Mouse (Mus musculus) heart, adult 2 months (tissue): ENCODE results near the gene Nr1h5. TPM values are rescaled to one million over a fixed set of nuclear protein-coding genes. Genes with fewer than 3 reads are reported as not detected.

ENCODE experiments used
- DNase-seq, 2 experiments: peaks; one replicate each; pipeline ENCODE4 v3.0.0; 2021
- H3K27ac ChIP-seq: fragments of 200-600 bp; 2 replicates; pipeline ENCODE4 v1.8.1; 2022
- H3K27me3 ChIP-seq: fragments of 200-500 bp; 2 replicates; pipeline ENCODE4 v1.6.1; 2012; ENCODE audit warnings: mild to moderate bottlenecking, low read length, inconsistent platforms, mixed read lengths; ENCODE audit not compliant: control insufficient read depth, insufficient read depth
- H3K36me3 ChIP-seq: fragments of 200-500 bp; 2 replicates; pipeline ENCODE4 v1.6.1; 2012; ENCODE audit warnings: low read length, inconsistent platforms; ENCODE audit not compliant: control insufficient read depth, insufficient read depth
- H3K4me1 ChIP-seq: fragments of 200-500 bp; 2 replicates; pipeline ENCODE4 v1.6.1; 2011; ENCODE audit warnings: low read length; ENCODE audit not compliant: control insufficient read depth, insufficient read depth
- H3K4me3 ChIP-seq: fragments of 200-600 bp; 2 replicates; pipeline ENCODE4 v1.8.1; 2022
- H3K79me2 ChIP-seq: fragments of 200-500 bp; replicated peaks from 2 replicates; pipeline ENCODE4 v1.6.1; 2012; ENCODE audit warnings: mild to moderate bottlenecking, inconsistent platforms, low read length, moderate library complexity, mixed read lengths; ENCODE audit not compliant: control insufficient read depth, insufficient read depth
- H3K9ac ChIP-seq: fragments of 200-500 bp; 2 replicates; pipeline ENCODE4 v1.6.1; 2012; ENCODE audit warnings: low read depth, mild to moderate bottlenecking, control low read depth, inconsistent platforms, low read length, mixed read lengths
- CTCF ChIP-seq: fragments of 200-600 bp; IDR thresholded peaks from 2 replicates; pipeline ENCODE4 v1.8.1; 2022; ENCODE audit warnings: antibody characterized with exemption, mild to moderate bottlenecking, moderate library complexity
- EP300 ChIP-seq: fragments of 200-500 bp; IDR thresholded peaks from 2 replicates; pipeline ENCODE4 v1.6.1; 2011; ENCODE audit warnings: low read depth, low read length, control low read depth; ENCODE audit not compliant: insufficient read depth
- POLR2A ChIP-seq: fragments of 200-500 bp; IDR thresholded peaks from 2 replicates; pipeline ENCODE4 v1.6.1; 2011; ENCODE audit warnings: mild to moderate bottlenecking, low read depth, low read length, control low read depth; ENCODE audit not compliant: insufficient read depth
- WGBS: fragments of 180-500 bp; shearing (Covaris S2); methylation state at CpG from one replicate; pipeline ENCODE4 v1.1.7; 2018; 5-methylcytosine and 5-hydroxymethylcytosine counted together
- intact Hi-C: fragments of 180-260 bp; cut with DNase I; formaldehyde crosslinking; loops from one replicate; pipeline ENCODE4 v1.15.1; 2025
- polyA plus RNA-seq: library from polyadenylated mRNA; depleted of rRNA; stranded (reverse); fragments of >200 nt; gene quantifications from 2 replicates; pipeline ENCODE4 v1.2.3, GENCODE M21; 2012; rRNA removed
- total RNA-seq, 2 experiments: library from RNA; stranded (reverse); gene quantifications; 2 replicates each; pipeline ENCODE4 v1.2.3; 2021

Gene Nr1h5
- total and polyA plus RNA-seq, 3 experiments, result not detected

GRCm38 (mm10) chr3:102938100-102938499, 25.8 kb downstream of the Nr1h5 start:
- no peak overlapping the region for H3K4me3 ChIP-seq
- no peaks in the 10 kb centered on the region for H3K79me2 ChIP-seq
- no peaks in the 10 kb centered on the region for H3K27me3 ChIP-seq
- no peak for DNase-seq
- 74% methylated on average over 1 of the region's 1 CpGs for WGBS
- TF ChIP-seq EP300 (no peak), CTCF (no peak), POLR2A (no peak)
- H3K9ac ChIP-seq, result no peak overlapping the region
- H3K27ac ChIP-seq, result no peak overlapping the region
- intact Hi-C loops, result no loop called here
- no peaks in the 10 kb centered on the region for H3K36me3 ChIP-seq
- no peaks in the 10 kb centered on the region for H3K4me1 ChIP-seq

GRCm38 (mm10) chr3:102935451-102936354, 28.2 kb downstream of the Nr1h5 start, which contains the start of gene Sycp1:
Gene Sycp1, minus strand, starts transcription at chr3:102936100.
- Histone ChIP-seq H3K9ac (no peak within 1 kb of the TSS), H3K79me2 (no peaks in the 10 kb centered on the region), H3K4me3 (no peak within 1 kb of the TSS), H3K27me3 (no peaks in the 10 kb centered on the region), H3K27ac (no peak within 1 kb of the TSS), H3K36me3 (no peaks in the 10 kb centered on the region), H3K4me1 (no peaks in the 10 kb centered on the region)
- no peak for DNase-seq
- WGBS, result 92% methylated on average over 78 of the region's 78 CpGs
- TF ChIP-seq CTCF (no peak), POLR2A (no peak), EP300 (no peak)
- intact Hi-C loops, result no loop called here

DNA sequence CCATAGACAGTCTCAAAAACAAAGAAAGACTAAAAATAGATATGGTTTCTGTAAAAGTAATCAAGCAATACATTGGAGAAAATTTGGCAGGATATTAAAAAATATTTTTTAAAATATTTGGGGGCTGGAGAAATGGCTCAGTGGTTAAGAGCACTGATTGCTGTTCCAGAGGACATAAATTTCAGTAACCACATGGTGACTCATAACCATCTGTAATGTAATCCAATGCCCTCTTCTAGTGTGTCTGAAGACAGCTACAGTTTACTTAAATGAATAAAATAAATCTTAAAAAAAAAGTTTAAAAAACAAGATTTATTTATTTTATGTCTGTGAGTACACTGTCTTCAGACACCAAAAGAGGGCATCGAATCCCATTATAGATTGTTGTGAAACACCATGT, 64.8 kb downstream of the Nr1h5 start:
- no peak for DNase-seq
- TF ChIP-seq CTCF (no peak), POLR2A (no peak), EP300 (no peak)
- Histone ChIP-seq H3K79me2 (no peaks in the 10 kb centered on the region), H3K27me3 (no peaks in the 10 kb centered on the region), H3K9ac (no peak overlapping the region), H3K27ac (no peak overlapping the region), H3K36me3 (no peaks in the 10 kb centered on the region), H3K4me3 (no peak overlapping the region), H3K4me1 (no peaks in the 10 kb centered on the region)
- 96% methylated on average over 1 of the region's 1 CpGs for WGBS
- intact Hi-C loops, result no loop called here

Other genes starting within 250 kb of the Nr1h5 start
- gene Tspan2, start 229.6 kb downstream of the Nr1h5 start, total RNA-seq, result 1 to 10 TPM; 8.4 to 9.4 TPM
- 4.2 and 9.8 TPM in 2 replicates for gene Tspan2, start 229.6 kb downstream of the Nr1h5 start, polyA plus RNA-seq
- gene Tshb, start 181.4 kb downstream of the Nr1h5 start, total RNA-seq, result not detected
- not detected in 2 replicates for gene Tshb, start 181.4 kb downstream of the Nr1h5 start, polyA plus RNA-seq
- gene Sycp1, start 28.0 kb downstream of the Nr1h5 start, total RNA-seq, result under 1 TPM in 1 of 2 experiments, not detected in 1; 0.10 TPM
- 0.18 TPM in 1 of 2 replicates, not detected in the other for gene Sycp1, start 28.0 kb downstream of the Nr1h5 start, polyA plus RNA-seq
- gene Sike1, start 31.6 kb upstream of the Nr1h5 start, total RNA-seq, result 10 to 100 TPM; 65.3 to 66.7 TPM
- 26.4 and 43.7 TPM in 2 replicates for gene Sike1, start 31.6 kb upstream of the Nr1h5 start, polyA plus RNA-seq
- gene Csde1, start 56.3 kb upstream of the Nr1h5 start, total RNA-seq, result 100 to 1,000 TPM; 515 to 591 TPM
- gene Csde1, start 56.3 kb upstream of the Nr1h5 start, polyA plus RNA-seq, result 65.3 and 130 TPM in 2 replicates
- 10 to 100 TPM; 46.7 to 48.3 TPM for gene Nras, start 94.2 kb upstream of the Nr1h5 start, total RNA-seq
- 11.5 and 25.4 TPM in 2 replicates for gene Nras, start 94.2 kb upstream of the Nr1h5 start, polyA plus RNA-seq
- gene Ampd1, start 109.9 kb upstream of the Nr1h5 start, total RNA-seq, result not detected
- gene Ampd1, start 109.9 kb upstream of the Nr1h5 start, polyA plus RNA-seq, result 0.12 TPM in 1 of 2 replicates, not detected in the other
- 1 to 10 TPM; 1.5 to 1.8 TPM for gene Dennd2c, start 138.5 kb upstream of the Nr1h5 start, total RNA-seq
- 0.61 and 1.3 TPM in 2 replicates for gene Dennd2c, start 138.5 kb upstream of the Nr1h5 start, polyA plus RNA-seq
- gene Bcas2, start 207.5 kb upstream of the Nr1h5 start, total RNA-seq, result 10 to 100 TPM; 47.8 to 51.1 TPM
- gene Bcas2, start 207.5 kb upstream of the Nr1h5 start, polyA plus RNA-seq, result 20.4 and 35.6 TPM in 2 replicates